ENCODE assay signal across 9 mouse cellular contexts in genomic region chr2:22775213-22775612, GRCm38 (mm10). TPM values are rescaled to one million over a fixed set of nuclear protein-coding genes. Genes with fewer than 3 reads are reported as not detected.
DNase-seq lines count a peak whose midpoint lies in the region; ATAC-seq and TF ChIP-seq lines count a peak whose summit lies in the region.
"Had no signal": no experiment of that assay in that cellular context is flagged by ENCODE, and none has a peak within 500 bp of the region (broad histone marks: within the 10 kb centered on the region; RNA-seq: fewer than 3 reads in every experiment).

No protein-coding gene starts in this region.

- TF ChIP-seq CTCF in bone marrow macrophage, adult 2 months (IDR thresholded peaks at IDR 0.05; ENCODE audit: low read depth, low read length) = no peak
- no peak for TF ChIP-seq CTCF in liver, embryonic 14.5 days (IDR thresholded peaks at IDR 0.05; ENCODE audit: low read depth)

- no peaks in the 10 kb centered on the region for H3K9me3 ChIP-seq in heart, embryonic 12.5 days (replicated peaks)
- no peaks in the 10 kb centered on the region for H3K9me3 ChIP-seq in liver, embryonic 14.5 days (ENCODE audit: control insufficient read depth, low read length)

- ATAC-seq in heart, embryonic 12.5 days (ENCODE audit: insufficient number of reproducible peaks, low FRiP score) = no peak
- peak; percentile 63 for ATAC-seq in liver, embryonic 14.5 days (ENCODE audit: insufficient read depth)
- ATAC-seq: intestine, postnatal 0 days had no signal

- no peak overlapping the region for H3K27ac ChIP-seq in heart, embryonic 12.5 days (ENCODE audit: poor library complexity, severe bottlenecking)
- peak overlapping the region; percentile 99 for H3K27ac ChIP-seq in bone marrow macrophage, adult 2 months (ENCODE audit: insufficient read depth, low read depth, low read length)
- H3K27ac ChIP-seq in liver, embryonic 14.5 days = peak overlapping the region; percentile 74

- no peaks in the 10 kb centered on the region for H3K36me3 ChIP-seq in heart, embryonic 12.5 days
- no peaks in the 10 kb centered on the region for H3K36me3 ChIP-seq in liver, embryonic 14.5 days (replicated peaks; ENCODE audit: control insufficient read depth, insufficient read depth, low read depth)

- H3K4me1 ChIP-seq in heart, embryonic 12.5 days (replicated peaks) = peaks cover 10% of the 10 kb centered on the region
- peaks cover 24% of the 10 kb centered on the region for H3K4me1 ChIP-seq in bone marrow macrophage, adult 2 months (ENCODE audit: control insufficient read depth, insufficient read depth, low read length)
- peaks cover 10 to 25% of the 10 kb centered on the region in 2 experiments for H3K4me1 ChIP-seq in liver, embryonic 14.5 days (replicated peaks; ENCODE audit: control insufficient read depth in 2 of 2, insufficient read depth in 2 of 2, low read length in 1 of 2)

- no peak for TF ChIP-seq POLR2A in bone marrow macrophage, adult 2 months (IDR thresholded peaks at IDR 0.05; ENCODE audit: borderline replicate concordance, low read depth, low read length)

- TF ChIP-seq EP300 in liver, embryonic 14.5 days (IDR thresholded peaks at IDR 0.05; ENCODE audit: low read depth) = peak; percentile 47

- peak overlapping the region; percentile 43 for H3K4me2 ChIP-seq in heart, embryonic 12.5 days
- peak overlapping the region; percentile 89 for H3K4me2 ChIP-seq in liver, embryonic 14.5 days (ENCODE audit: low read depth)

- 0 out of 2 replicates have a peak overlapping the region, but pooled peaks have one; percentile 12 for H3K9ac ChIP-seq in heart, embryonic 12.5 days
- peak overlapping the region; percentile 73 for H3K9ac ChIP-seq in liver, embryonic 14.5 days (replicated peaks)

- DNase-seq in heart, adult 11 months = no peak
- peak; percentile 45 for DNase-seq in 3T3-L1 (ENCODE audit: low read depth, low spot score)
- DNase-seq in liver, embryonic 14.5 days (ENCODE audit: low read depth in 3 of 3, low spot score in 3 of 3) = peak in 1 of 3 experiments; percentile 48
- DNase-seq in adrenal gland, adult (ENCODE audit: inconsistent age in 2 of 2, low spot score in 1 of 2) = no peak
- DNase-seq in MN1 (ENCODE audit: low spot score) = no peak
- no peak for DNase-seq in lung, postnatal 10 days

- WGBS in heart, embryonic 12.5 days = 31% methylated on average over 8 of the region's 8 CpGs
- WGBS in liver, embryonic 14.5 days (ENCODE audit: insufficient replicate concordance) = 4% methylated on average over 8 of the region's 8 CpGs

- 0 out of 2 replicates have a peak, but pooled peaks cover 7% of the 10 kb centered on the region for H3K27me3 ChIP-seq in heart, embryonic 12.5 days (replicated peaks)
- H3K27me3 ChIP-seq in liver, embryonic 14.5 days (ENCODE audit: control insufficient read depth, insufficient read depth, low read length) = no peaks in the 10 kb centered on the region

- no peak overlapping the region for H3K4me3 ChIP-seq in heart, embryonic 12.5 days
- peak overlapping the region; percentile 69 for H3K4me3 ChIP-seq in bone marrow macrophage, adult 2 months (ENCODE audit: insufficient read depth, low read length)
- peak overlapping the region; percentile 55 to 67 for H3K4me3 ChIP-seq in liver, embryonic 14.5 days (ENCODE audit: insufficient read depth in 1 of 2, low read depth in 2 of 2, low read length in 2 of 2)

RNA-seq across cellular contexts. Expression of gene Apbb1ip, which starts 1.3 kb away (rescaled TPM):
- 0.61 and 1.2 TPM in 2 replicates for polyA plus RNA-seq in heart, embryonic 12.5 days (2016; fragmentation: Nextera tagmentation; extraction: Ambion mirVana)
- 171 and 182 TPM in 2 replicates for polyA plus RNA-seq in bone marrow macrophage, adult 2 months (2012; ENCODE audit: insufficient read depth, insufficient read length, missing spikeins)
- polyA plus RNA-seq in liver, embryonic 14.5 days (2012; rRNA removed) = 4.3 and 7.3 TPM in 2 replicates
- polyA plus RNA-seq in liver, embryonic 14.5 days (2014; fragmentation: Nextera tagmentation; extraction: Ambion mirVana) = 10.6 and 12.2 TPM in 2 replicates

Comparison
In these comparisons a context has a peak if more than half of its experiments do, and no peak if none do; other contexts are left out.
1. RNA of gene Apbb1ip, which starts 1.3 kb away (polyA plus RNA-seq): 171 to 182 TPM in bone marrow macrophage, adult 2 months; 4.3 to 12.2 TPM in liver, embryonic 14.5 days and 0.61 to 1.2 TPM in heart, embryonic 12.5 days; every median in the first group is over 10 times any median in the second.